Mouse (Mus musculus) bone marrow, adult 2 months (tissue): ENCODE results near the gene Rxfp4.

ENCODE experiments used
- CTCF ChIP-seq: fragments of 200-500 bp; IDR thresholded peaks from 2 replicates; pipeline ENCODE4 v1.5.1; 2011; ENCODE audit warnings: low read length, control low read depth; ENCODE audit not compliant: control insufficient read depth, insufficient read depth
- POLR2A ChIP-seq: fragments of 200-500 bp; IDR thresholded peaks from 2 replicates; pipeline ENCODE4 v1.6.1; 2011; ENCODE audit warnings: low read depth, mild to moderate bottlenecking, control low read depth, low read length, borderline replicate concordance; ENCODE audit not compliant: control insufficient read depth

DNA sequence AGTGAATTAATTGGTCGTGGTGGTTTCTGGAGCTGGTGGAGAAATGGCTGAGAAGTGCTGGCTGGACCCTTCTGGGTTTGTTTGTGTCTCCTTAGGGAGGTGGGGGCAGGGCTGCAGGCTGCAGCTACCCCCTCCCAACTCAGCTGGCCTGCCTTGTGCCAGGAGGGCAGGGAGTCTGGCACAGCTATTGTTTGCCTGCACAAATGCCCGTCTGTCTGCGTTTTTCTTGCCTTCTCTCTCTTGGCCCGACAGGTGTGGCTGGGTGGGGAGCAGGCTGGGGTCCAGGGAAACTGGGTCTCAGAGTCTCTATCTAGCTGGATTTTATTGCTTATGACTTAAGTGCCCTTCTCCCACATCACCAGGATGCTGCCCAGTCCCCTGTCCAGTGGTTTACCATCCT, 28.6 kb downstream of the Rxfp4 start:
- no peak for TF ChIP-seq CTCF
- no peak for TF ChIP-seq POLR2A
